Mouse (Mus musculus) liver, adult 2 months (tissue): ENCODE data around the gene Il12b. TPM values are rescaled to one million over a fixed set of nuclear protein-coding genes. Genes with fewer than 3 reads are reported as not detected.

Experiments
- DNase-seq: peaks from one replicate; pipeline ENCODE4 v3.0.0-alpha.2; 2011; ENCODE audit warnings: low read depth, low spot score; ENCODE audit errors: extremely low read depth
- H3K27ac ChIP-seq: fragments of 200-500 bp; replicated peaks from 2 replicates; pipeline ENCODE4 v1.5.1; 2012; ENCODE audit warnings: low read depth, mild to moderate bottlenecking, control low read depth, inconsistent platforms, low read length; ENCODE audit not compliant: insufficient read depth
- H3K27me3 ChIP-seq: fragments of 200-500 bp; 2 replicates; pipeline ENCODE4 v1.6.1; 2012; ENCODE audit warnings: mild to moderate bottlenecking, moderate library complexity, low read length, inconsistent platforms; ENCODE audit not compliant: control insufficient read depth, insufficient read depth
- H3K36me3 ChIP-seq: fragments of 200-500 bp; 2 replicates; pipeline ENCODE4 v1.6.1; 2012; ENCODE audit warnings: low read length, inconsistent platforms; ENCODE audit not compliant: control insufficient read depth, insufficient read depth
- H3K4me1 ChIP-seq: fragments of 200-500 bp; 2 replicates; pipeline ENCODE4 v1.6.1; 2011; ENCODE audit warnings: low read length; ENCODE audit not compliant: control insufficient read depth, insufficient read depth
- H3K4me3 ChIP-seq: fragments of 200-500 bp; 2 replicates; pipeline ENCODE4 v1.5.1; 2011; ENCODE audit warnings: low read depth, mild to moderate bottlenecking, control low read depth, low read length, moderate library complexity; ENCODE audit not compliant: insufficient read depth
- H3K79me2 ChIP-seq: fragments of 200-500 bp; 2 replicates; pipeline ENCODE4 v1.6.1; 2012; ENCODE audit warnings: inconsistent platforms, mild to moderate bottlenecking, low read length, moderate library complexity; ENCODE audit not compliant: control insufficient read depth, insufficient read depth
- H3K9ac ChIP-seq: fragments of 200-500 bp; 2 replicates; pipeline ENCODE4 v1.6.1; 2012; ENCODE audit warnings: low read depth, mild to moderate bottlenecking, control low read depth, inconsistent platforms, low read length
- CTCF ChIP-seq: fragments of 200-500 bp; IDR thresholded peaks from 2 replicates; pipeline ENCODE4 v1.5.1; 2011; ENCODE audit warnings: low read depth, low read length, control low read depth
- POLR2A ChIP-seq: fragments of 200-500 bp; IDR thresholded peaks from 2 replicates; pipeline ENCODE4 v1.6.1; 2011; ENCODE audit warnings: low read length, control low read depth; ENCODE audit not compliant: insufficient read depth; ENCODE audit errors: extremely low read depth
- WGBS: fragments of 180-500 bp; shearing (Covaris S2); methylation state at CpG from one replicate; pipeline ENCODE4 v1.1.7; 2018; 5-methylcytosine and 5-hydroxymethylcytosine counted together
- polyA plus RNA-seq: library from polyadenylated mRNA; depleted of rRNA; stranded (reverse); fragments of >200 nt; gene quantifications from 2 replicates; pipeline ENCODE4 v1.2.3, GENCODE M21; 2012
- total RNA-seq: library from RNA; depleted of rRNA; stranded (reverse); fragments of >200 nt; gene quantifications from 2 replicates; pipeline ENCODE4 v1.2.3, GENCODE M21; 2014

Il12b gene
- total and polyA plus RNA-seq, 2 experiments: not detected

DNA sequence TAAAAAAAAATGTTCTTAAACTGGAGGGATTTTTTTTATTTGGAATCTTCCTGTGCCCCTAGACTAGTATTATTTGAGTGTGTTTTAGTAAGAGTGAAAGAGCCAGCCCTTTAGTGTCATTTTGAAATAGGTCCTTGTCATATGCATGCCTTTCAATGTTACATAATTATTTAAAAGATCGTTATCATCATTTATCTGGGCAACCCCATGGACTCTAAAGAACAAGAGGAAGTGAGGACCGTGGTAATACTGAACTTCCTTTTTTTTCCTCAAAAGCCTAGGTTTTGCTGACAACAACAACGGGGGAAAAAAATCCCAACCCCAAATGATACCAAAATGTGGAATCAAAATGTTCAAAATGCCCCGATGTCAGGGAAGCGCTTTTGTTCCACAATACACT, 22.0 kb upstream of the Il12b start:
- no peaks in the 10 kb centered on the region for H3K79me2 ChIP-seq
- TF ChIP-seq POLR2A (no peak), CTCF (no peak)
- no peak overlapping the region for H3K27ac ChIP-seq
- no peaks in the 10 kb centered on the region for H3K36me3 ChIP-seq
- H3K9ac ChIP-seq: no peak overlapping the region
- no peaks in the 10 kb centered on the region for H3K4me1 ChIP-seq
- no peak overlapping the region for H3K4me3 ChIP-seq
- no peaks in the 10 kb centered on the region for H3K27me3 ChIP-seq
- DNase-seq: peak; percentile 39
- 74% methylated on average over 5 of the region's 5 CpGs for WGBS

GRCm38 (mm10) chr11:44380432-44381051, 19.3 kb upstream of the Il12b start:
- Histone ChIP-seq H3K79me2 (no peaks in the 10 kb centered on the region), H3K9ac (no peak overlapping the region), H3K27ac (no peak overlapping the region), H3K4me1 (no peaks in the 10 kb centered on the region), H3K36me3 (no peaks in the 10 kb centered on the region), H3K4me3 (no peak overlapping the region), H3K27me3 (no peaks in the 10 kb centered on the region)
- WGBS: 90% methylated on average over 3 of the region's 3 CpGs
- DNase-seq: no peak
- TF ChIP-seq POLR2A (no peak), CTCF (no peak)

DNA sequence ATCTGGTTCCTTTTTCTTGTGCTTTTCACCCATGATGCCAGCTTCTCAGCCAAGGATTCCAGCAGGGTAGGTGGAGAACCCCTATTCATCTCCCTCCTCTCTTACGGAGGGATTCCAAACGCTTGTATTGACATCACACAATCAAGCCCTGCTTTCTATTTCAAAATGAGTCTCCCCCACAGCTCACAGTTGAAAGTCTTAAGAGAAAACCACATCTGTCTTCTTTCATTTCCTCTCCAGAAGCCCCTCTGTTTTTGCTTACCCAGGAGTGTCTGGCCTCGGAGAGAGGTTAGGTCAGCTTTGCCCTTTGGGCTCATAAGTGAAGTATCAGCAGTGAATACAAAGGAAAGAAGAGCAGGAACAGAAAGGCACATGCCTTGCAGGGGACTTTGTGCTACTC, 17.7 kb upstream of the Il12b start:
- no peak for TF ChIP-seq POLR2A
- Histone ChIP-seq H3K9ac (no peak overlapping the region), H3K79me2 (no peaks in the 10 kb centered on the region), H3K4me3 (no peak overlapping the region), H3K27me3 (no peaks in the 10 kb centered on the region), H3K4me1 (no peaks in the 10 kb centered on the region), H3K36me3 (no peaks in the 10 kb centered on the region), H3K27ac (no peak overlapping the region)
- DNase-seq: no peak
- 73% methylated on average over 3 of the region's 3 CpGs for WGBS

GRCm38 (mm10) chr11:44387031-44387430, 12.8 kb upstream of the Il12b start:
- WGBS: 83% methylated on average over 2 of the region's 2 CpGs
- Histone ChIP-seq H3K79me2 (no peaks in the 10 kb centered on the region), H3K4me3 (no peak overlapping the region), H3K4me1 (no peaks in the 10 kb centered on the region), H3K36me3 (no peaks in the 10 kb centered on the region), H3K9ac (no peak overlapping the region), H3K27me3 (peaks cover 4% of the 10 kb centered on the region; the same call in 1 of the 2 replicates), H3K27ac (no peak overlapping the region)
- TF ChIP-seq POLR2A (no peak), CTCF (no peak)
- no peak for DNase-seq

DNA sequence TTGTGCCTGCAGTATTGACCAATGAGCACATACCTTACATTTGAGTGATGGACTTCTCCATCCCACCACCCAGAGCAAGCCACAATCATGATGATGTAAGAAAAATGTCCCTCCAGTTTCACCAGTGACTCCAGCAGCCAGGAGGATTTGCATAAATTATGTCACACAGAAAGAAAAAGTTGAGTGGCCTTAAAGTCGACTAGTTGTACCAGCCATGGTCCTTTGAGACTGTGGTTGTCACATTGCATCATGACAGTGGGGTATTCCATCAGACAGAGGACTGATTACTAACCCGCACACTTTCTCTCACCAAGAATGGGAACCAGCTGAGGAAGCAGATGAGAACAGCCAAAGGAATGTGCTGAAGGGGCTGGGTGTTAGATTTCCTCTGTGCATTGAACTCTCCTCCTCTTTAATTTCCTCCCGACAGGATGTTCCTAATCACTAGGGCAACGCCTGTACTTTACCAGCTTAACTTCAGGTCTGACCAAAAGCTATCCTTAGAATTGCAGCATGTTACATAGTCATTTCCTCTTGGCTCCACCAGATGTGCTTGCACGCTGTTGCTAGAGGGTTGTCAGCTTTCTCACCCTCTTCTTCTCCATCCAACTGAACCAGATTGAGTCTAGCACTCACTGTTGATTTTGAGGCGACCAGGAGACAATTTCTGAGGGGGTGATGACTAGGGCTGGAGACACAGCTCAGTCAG, 9.7 kb upstream of the Il12b start:
- no peaks in the 10 kb centered on the region for H3K36me3 ChIP-seq
- no peak overlapping the region for H3K4me3 ChIP-seq
- H3K79me2 ChIP-seq: no peaks in the 10 kb centered on the region
- peaks cover 4% of the 10 kb centered on the region; the same call in 1 of the 2 replicates for H3K27me3 ChIP-seq
- WGBS: 45% methylated on average over 6 of the region's 6 CpGs
- DNase-seq: no peak
- H3K9ac ChIP-seq: no peak overlapping the region
- H3K4me1 ChIP-seq: no peaks in the 10 kb centered on the region
- TF ChIP-seq CTCF: no peak
- no peak for TF ChIP-seq POLR2A
- no peak overlapping the region for H3K27ac ChIP-seq
